Mouse (Mus musculus) C2C12 (cell line): ENCODE measurements around the gene Jmy. TPM values are rescaled to one million over a fixed set of nuclear protein-coding genes. Genes with fewer than 3 reads are reported as not detected.

ENCODE experiments used
- H3K27me3 ChIP-seq: one replicate; pipeline ENCODE4 v1.6.1; 2011; ENCODE audit not compliant: control insufficient read depth, insufficient read depth, insufficient read length
- H3K36me3 ChIP-seq: one replicate; pipeline ENCODE4 v1.6.1; 2011; ENCODE audit not compliant: control insufficient read depth, insufficient read depth
- H3K4me3 ChIP-seq: one replicate; pipeline ENCODE4 v1.5.1; 2011; ENCODE audit warnings: mild to moderate bottlenecking, control low read depth; ENCODE audit not compliant: poor library complexity, insufficient read depth, severe bottlenecking
- H3K79me2 ChIP-seq: one replicate; pipeline ENCODE4 v1.6.1; 2011; ENCODE audit not compliant: control insufficient read depth, insufficient read depth
- H3K79me3 ChIP-seq: one replicate; pipeline ENCODE4 v1.6.1; 2011; ENCODE audit warnings: low read depth, control low read depth
- H3ac ChIP-seq: one replicate; pipeline ENCODE3; 2011; ENCODE audit warnings: low read depth; ENCODE audit not compliant: control insufficient read depth, insufficient read length
- CEBPB ChIP-seq: IDR thresholded peaks from one replicate; pipeline ENCODE4 v1.6.1; 2011; ENCODE audit warnings: low read depth, mild to moderate bottlenecking, control low read depth, moderate library complexity
- CTCF ChIP-seq: IDR thresholded peaks from one replicate; pipeline ENCODE4 v1.5.1; 2011; ENCODE audit not compliant: control insufficient read depth, insufficient read depth, insufficient read length
- FOSL1 ChIP-seq: IDR thresholded peaks from one replicate; pipeline ENCODE4 v1.8.0; 2011; ENCODE audit warnings: mild to moderate bottlenecking, low read length; ENCODE audit not compliant: poor library complexity, insufficient read depth, severe bottlenecking
- MAX ChIP-seq: IDR thresholded peaks from one replicate; pipeline ENCODE4 v1.6.1; 2011; ENCODE audit warnings: mild to moderate bottlenecking, control low read depth
- MYOD1 ChIP-seq: IDR thresholded peaks from one replicate; pipeline ENCODE4 v1.6.1; 2011; ENCODE audit warnings: low read depth; ENCODE audit not compliant: control insufficient read depth, insufficient read length
- MYOG ChIP-seq: IDR thresholded peaks from one replicate; pipeline ENCODE4 v1.6.1; 2011; ENCODE audit not compliant: control insufficient read depth, insufficient read length; ENCODE audit errors: extremely low read depth
- USF1 ChIP-seq: IDR thresholded peaks from one replicate; pipeline ENCODE4 v1.6.1; 2011; ENCODE audit warnings: low read depth, mild to moderate bottlenecking, control low read depth, moderate library complexity
- polyA plus RNA-seq: library from polyadenylated mRNA; unstranded; fragments of >200 nt; fragmentation: generic; extraction: Trizol; gene quantifications from one replicate; pipeline ENCODE4 v1.2.1, GENCODE M21; 2012; ENCODE audit warnings: missing spikeins

Gene Jmy
- polyA plus RNA-seq, 1 experiment, result 3.2 TPM

GRCm38 (mm10) chr13:93388594-93389241, 110.9 kb downstream of the Jmy start:
- no peak for TF ChIP-seq CEBPB
- TF ChIP-seq FOSL1, result no peak
- no peak for TF ChIP-seq MAX
- no peak for TF ChIP-seq MYOD1
- no peak for TF ChIP-seq MYOG
- TF ChIP-seq CTCF, result no peak
- Histone ChIP-seq H3ac (no peak overlapping the region), H3K4me3 (no peak overlapping the region), H3K79me2 (no peaks in the 10 kb centered on the region), H3K36me3 (no peaks in the 10 kb centered on the region), H3K27me3 (no peaks in the 10 kb centered on the region), H3K79me3 (no peaks in the 10 kb centered on the region)

GRCm38 (mm10) chr13:93387440-93387839, 112.2 kb downstream of the Jmy start:
- Histone ChIP-seq H3K79me3 (no peaks in the 10 kb centered on the region), H3ac (no peak overlapping the region), H3K79me2 (no peaks in the 10 kb centered on the region), H3K36me3 (no peaks in the 10 kb centered on the region), H3K27me3 (no peaks in the 10 kb centered on the region), H3K4me3 (no peak overlapping the region)
- TF ChIP-seq MYOD1 (no peak), CTCF (no peak), USF1 (no peak), FOSL1 (no peak), MYOG (no peak), MAX (no peak), CEBPB (no peak)

- Histone ChIP-seq H3K79me2 (no peaks in the 10 kb centered on the region), H3K27me3 (no peaks in the 10 kb centered on the region), H3K79me3 (no peaks in the 10 kb centered on the region), H3K36me3 (no peaks in the 10 kb centered on the region), H3ac (no peak overlapping the region), H3K4me3 (no peak overlapping the region)
- no peak for TF ChIP-seq CEBPB
- no peak for TF ChIP-seq MYOD1
- TF ChIP-seq MAX, result no peak
- no peak for TF ChIP-seq FOSL1
- TF ChIP-seq MYOG, result no peak
- TF ChIP-seq CTCF, result no peak
- no peak for TF ChIP-seq USF1
Measured at GRCm38 (mm10) chr13:93385147-93385546, 114.5 kb downstream of the Jmy start.

- Histone ChIP-seq H3K36me3 (no peaks in the 10 kb centered on the region), H3K79me2 (no peaks in the 10 kb centered on the region), H3ac (no peak overlapping the region), H3K79me3 (no peaks in the 10 kb centered on the region), H3K4me3 (no peak overlapping the region), H3K27me3 (no peaks in the 10 kb centered on the region)
- TF ChIP-seq MAX, result no peak
- no peak for TF ChIP-seq MYOG
- no peak for TF ChIP-seq FOSL1
Measured at GRCm38 (mm10) chr13:93384481-93384880, 115.1 kb downstream of the Jmy start.

GRCm38 (mm10) chr13:93383620-93384019, 116.0 kb downstream of the Jmy start:
- Histone ChIP-seq H3K36me3 (no peaks in the 10 kb centered on the region), H3K79me3 (no peaks in the 10 kb centered on the region), H3K4me3 (no peak overlapping the region), H3ac (no peak overlapping the region), H3K27me3 (no peaks in the 10 kb centered on the region), H3K79me2 (no peaks in the 10 kb centered on the region)
- TF ChIP-seq CTCF, result no peak
- TF ChIP-seq FOSL1, result no peak
- no peak for TF ChIP-seq MYOG
- TF ChIP-seq USF1, result no peak
- no peak for TF ChIP-seq MYOD1
- TF ChIP-seq CEBPB, result no peak
- no peak for TF ChIP-seq MAX

- no peaks in the 10 kb centered on the region for H3K79me2 ChIP-seq
- TF ChIP-seq MAX, result no peak
- no peak for TF ChIP-seq MYOG
- no peak for TF ChIP-seq USF1
- no peak overlapping the region for H3ac ChIP-seq
- no peaks in the 10 kb centered on the region for H3K36me3 ChIP-seq
- H3K4me3 ChIP-seq, result no peak overlapping the region
- no peaks in the 10 kb centered on the region for H3K27me3 ChIP-seq
- H3K79me3 ChIP-seq, result no peaks in the 10 kb centered on the region
Measured at GRCm38 (mm10) chr13:93383092-93383491, 116.5 kb downstream of the Jmy start.
